Mouse (Mus musculus): ENCODE results near the gene Amy2a2.
"Not testable (repeated sequence)": the region's sequence is repeated elsewhere in the genome, so short reads cannot be mapped to it uniquely, and the experiment has no call there.

Gene Amy2a2

GRCm38 (mm10) chr3:113356558-113356957 is at the start of gene Amy2a2:
TSS of gene Amy2a2 (minus strand) at chr3:113356658.
- not testable (repeated sequence) for DNase-seq (ENCODE audit: low spot score in 2 of 2)

- not testable (repeated sequence) for DNase-seq (ENCODE audit: low spot score in 2 of 2)
These were observed 11.0 kb downstream of the Amy2a2 start for GRCm38 (mm10) chr3:113345484-113345883.

GRCm38 (mm10) chr3:113323952-113324351 is 32.5 kb downstream of the Amy2a2 start, which contains the start of gene Amy2a3:
TSS of gene Amy2a3 (minus strand) at chr3:113324052.
- not testable (repeated sequence) for DNase-seq (ENCODE audit: low spot score in 2 of 2)

- not testable (repeated sequence) for DNase-seq (ENCODE audit: low spot score in 2 of 2)
These were observed 43.5 kb downstream of the Amy2a2 start for GRCm38 (mm10) chr3:113312937-113313336.

Measured in thymus, postnatal 10 days (tissue).